Mouse (Mus musculus) layer of hippocampus, adult 8-10 months (tissue): ENCODE measurements around the gene Htr6. TPM values are rescaled to one million over a fixed set of nuclear protein-coding genes. Genes with fewer than 3 reads are reported as not detected.

Source experiments
- DNase-seq, 2 experiments: peaks; one replicate each; pipeline ENCODE4 v3.0.0; 2022; ENCODE audit warnings: low spot score in 2 of 2
- total RNA-seq, 4 experiments: library from RNA; stranded (reverse); gene quantifications; 2 replicates each; pipeline ENCODE4 v1.2.4; 2022

Htr6 gene
- total RNA-seq, 4 experiments from 2014 or later: 7.0 to 8.3 (median 8.0) TPM

DNA sequence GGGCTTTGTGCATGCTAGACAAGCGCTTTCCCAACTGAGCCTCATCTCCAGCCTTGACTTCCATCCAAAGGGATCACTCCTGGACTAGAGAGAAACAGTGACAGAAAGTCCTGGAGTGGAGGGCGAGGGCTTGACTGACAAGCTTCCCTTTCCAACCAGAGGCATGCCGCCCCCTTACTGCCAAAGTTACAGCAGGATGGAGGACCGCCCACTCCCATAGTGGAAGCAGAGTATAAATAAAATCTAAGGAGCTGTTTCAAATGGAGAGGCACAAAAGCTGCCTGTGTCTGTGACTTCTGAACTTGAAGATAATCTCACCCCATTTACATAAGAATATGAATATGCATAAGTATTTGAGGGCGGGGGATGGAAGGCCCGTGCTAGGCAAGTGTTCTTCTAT, 26.9 kb downstream of the Htr6 start:
- no peak for DNase-seq

DNA sequence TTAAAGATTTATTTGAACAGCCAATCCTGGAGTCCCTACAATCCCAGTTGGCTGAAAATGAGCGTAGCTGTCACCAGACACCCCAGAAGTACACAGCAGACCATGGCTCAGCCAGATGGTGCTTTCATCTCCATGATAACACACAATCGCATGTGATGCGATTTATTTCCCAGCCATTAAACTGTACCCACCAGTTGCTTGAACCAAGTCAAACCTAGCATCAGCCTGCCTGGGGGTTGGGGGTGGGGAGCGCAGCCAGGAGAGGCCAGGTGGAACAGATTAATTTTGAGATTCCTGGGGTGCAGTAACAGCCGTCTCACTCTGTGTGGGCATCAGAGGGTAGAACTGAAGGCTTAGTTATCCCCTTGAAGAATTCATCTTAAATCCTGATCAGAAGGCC, 29.0 kb downstream of the Htr6 start:
- DNase-seq: peak in 1 of 2 experiments; percentile 53

DNA sequence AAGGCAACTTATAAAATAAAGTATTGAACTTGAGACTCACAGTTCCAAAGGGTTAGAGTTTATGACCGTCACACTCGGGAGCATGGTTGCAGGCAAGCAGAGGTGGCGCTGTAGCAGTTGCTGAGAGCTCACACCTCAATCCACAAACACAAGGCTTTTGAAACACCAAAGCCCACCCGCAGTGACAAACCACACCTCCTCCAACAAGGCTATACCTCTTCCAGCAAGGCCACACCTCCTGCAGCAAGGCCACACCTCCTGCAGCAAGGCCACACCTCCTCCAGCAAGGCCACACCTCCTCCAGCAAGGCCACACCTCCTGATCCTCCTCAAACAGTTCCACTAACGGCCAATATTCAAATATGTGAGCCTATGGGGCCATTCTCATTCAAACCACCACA, 30.8 kb downstream of the Htr6 start:
- no peak for DNase-seq

DNA sequence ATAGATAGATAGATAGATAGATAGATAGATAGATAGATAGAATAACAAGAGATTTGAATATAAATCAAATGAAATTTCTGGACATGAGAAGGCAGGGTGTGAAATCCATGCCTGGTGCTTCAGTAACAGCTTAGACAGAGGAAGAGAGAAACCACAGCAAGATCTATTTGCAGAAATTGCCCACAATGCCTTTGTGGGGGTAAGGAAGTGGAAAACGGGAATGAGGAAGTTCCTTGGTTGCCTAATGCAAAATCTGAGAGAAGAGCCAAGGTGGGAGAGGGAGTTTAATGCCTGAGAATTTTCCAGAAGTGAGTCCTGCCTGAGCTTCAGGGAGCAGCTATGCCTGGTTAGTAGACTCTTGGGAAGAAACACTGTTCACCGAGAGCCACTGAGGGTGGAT, 31.8 kb downstream of the Htr6 start:
- no peak for DNase-seq

DNA sequence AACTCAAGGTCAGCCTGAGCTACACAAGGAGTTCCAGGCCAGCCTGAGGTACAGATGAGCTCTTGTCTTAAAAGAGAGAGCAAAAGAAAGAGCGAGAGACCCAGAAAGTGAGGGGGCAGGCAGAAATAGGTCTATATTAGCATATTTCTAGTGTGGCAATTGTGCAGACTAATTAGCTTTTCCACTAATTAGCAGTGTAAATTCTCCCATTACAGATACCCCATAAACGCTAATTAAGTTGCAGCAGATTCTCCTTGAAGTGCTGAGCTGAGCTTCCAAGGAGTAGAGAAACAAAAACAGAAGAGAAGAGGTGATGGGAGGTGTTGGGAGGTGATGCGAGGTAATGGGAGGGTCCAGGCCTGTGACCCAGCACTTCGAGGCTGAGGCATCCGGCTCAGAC, 32.8 kb downstream of the Htr6 start:
- no peak for DNase-seq

DNA sequence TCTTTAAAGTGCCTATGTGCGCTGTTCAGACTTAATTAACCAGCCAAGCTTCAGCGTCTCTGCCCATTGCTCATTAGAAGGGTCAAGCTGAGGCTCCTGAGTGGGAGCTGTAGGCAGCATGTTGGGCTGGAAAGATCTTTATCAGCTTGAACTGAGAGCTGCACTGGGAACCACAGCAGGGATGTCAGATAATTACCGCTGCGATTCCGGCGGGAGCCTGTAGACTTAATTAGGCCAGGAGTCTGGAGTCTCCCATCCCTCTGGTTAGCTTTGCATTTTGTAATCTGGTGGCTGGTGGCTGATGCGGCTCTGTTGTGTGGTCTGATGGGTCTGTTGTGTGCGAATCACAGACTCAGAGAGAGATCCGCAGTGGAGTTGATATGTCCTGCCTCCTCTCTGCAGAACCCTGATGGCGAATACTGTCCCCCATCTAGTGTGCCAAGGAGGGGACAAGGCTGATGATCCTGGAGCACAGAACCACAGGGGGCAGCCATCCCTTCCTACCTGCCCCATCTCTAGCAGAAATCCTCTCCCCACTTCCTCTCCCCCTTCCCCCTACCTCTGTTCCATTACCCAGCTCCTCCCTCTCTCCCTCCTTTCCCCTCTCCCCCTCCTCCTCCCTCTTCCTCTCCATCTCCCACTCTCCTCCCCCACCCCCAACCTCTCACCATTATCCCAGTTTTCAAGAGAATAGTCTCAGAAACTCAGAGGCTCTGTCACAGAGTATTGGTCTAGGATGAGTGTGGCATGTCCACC, 35.1 kb downstream of the Htr6 start:
- DNase-seq: no peak

DNA sequence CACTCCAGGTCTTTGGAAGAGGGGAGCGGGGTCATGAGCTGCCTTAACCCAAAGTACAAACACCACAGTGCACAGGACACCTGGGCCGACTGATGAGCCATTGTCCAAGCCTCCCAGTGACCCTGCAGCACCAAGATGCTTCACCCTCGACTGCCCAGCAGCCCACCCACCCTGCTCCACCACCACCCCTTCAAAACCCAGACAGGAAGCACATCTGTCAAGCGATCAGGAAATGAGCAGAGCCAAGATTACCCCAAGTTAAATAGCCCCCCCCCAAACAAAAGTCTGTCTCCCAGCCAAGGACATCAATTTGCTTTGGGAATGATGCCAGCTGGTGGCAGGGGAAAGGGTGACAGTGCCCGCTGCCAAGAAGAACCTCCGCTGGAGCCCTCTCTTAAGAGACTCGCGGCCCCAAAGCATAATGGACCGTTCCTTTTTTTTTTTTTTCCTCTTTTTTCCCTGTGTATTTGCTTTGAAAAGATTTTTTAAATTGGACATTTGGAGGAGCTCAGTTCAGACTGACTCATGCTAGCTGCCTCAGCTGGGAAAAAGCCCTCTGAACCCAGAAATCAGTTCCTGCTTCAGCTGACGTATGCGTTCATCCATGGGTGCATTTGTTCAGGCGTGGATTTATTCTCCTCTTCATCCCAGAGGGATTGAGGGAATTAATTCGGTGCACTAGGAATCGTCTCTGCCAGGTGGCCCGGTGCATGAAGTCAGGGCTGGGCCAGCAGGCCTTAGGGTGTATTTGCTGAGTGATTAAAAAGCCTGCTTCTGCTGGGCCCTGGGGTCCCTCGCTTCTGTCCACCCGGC, 37.4 kb downstream of the Htr6 start:
- no peak for DNase-seq

DNA sequence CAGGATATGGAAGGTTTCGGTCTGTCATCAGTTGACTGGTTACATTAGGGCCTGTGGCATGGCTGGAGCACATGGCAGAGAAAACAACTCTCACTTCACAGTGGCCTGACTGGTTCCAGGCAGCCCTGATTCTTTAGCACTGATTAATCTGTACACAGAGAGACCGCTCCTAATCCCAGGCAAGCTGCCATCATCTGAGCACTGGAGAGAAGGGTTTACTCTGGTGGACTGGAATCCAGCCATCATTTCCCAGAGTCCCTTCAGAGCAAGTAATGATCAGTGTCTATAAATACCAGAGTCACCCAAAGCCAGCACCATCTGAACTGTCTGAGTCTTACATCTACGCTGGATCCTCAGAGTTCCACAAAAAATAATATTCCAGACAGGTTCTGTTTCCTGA, 39.6 kb downstream of the Htr6 start:
- peak in 1 of 2 experiments; percentile 47 for DNase-seq

DNA sequence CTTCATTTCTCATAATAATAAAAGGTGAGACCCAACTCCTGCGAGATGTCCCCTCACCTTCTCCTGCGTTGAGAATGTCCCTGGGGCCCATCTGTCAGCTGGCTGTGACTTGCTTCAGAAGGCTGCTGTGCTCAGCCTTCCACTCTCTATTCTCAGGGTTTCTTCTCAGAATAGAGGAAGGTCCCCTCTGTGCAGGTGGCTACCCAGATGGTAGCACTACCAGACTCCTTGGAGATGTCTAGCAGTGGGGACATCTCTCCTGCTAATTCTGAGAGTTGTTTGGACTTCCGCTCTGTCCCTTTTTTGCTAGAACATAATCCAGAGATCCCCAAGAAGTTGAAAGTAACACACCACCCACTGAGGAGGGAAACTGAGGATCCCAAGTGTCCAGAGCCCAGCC, 40.4 kb downstream of the Htr6 start:
- no peak for DNase-seq

DNA sequence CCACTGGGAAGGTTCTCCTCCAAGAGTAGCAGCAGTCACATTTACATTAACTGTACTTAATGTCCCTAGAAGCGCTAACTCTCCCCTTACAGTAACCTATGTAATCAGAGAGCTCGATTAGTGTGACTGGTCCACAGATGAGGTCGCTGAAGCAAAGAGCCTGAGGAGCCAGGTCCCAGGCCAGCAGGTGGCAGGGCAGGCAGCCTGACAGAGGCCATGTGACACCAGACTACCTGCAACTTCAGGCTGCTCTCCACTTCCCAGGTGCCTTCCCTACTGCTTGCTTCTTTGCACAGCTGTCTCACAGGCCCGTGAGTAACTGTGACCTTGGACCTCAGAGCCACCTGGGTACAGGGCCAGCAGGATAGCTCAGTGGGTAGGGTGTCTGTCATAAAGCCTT, 40.8 kb downstream of the Htr6 start:
- DNase-seq: no peak

DNA sequence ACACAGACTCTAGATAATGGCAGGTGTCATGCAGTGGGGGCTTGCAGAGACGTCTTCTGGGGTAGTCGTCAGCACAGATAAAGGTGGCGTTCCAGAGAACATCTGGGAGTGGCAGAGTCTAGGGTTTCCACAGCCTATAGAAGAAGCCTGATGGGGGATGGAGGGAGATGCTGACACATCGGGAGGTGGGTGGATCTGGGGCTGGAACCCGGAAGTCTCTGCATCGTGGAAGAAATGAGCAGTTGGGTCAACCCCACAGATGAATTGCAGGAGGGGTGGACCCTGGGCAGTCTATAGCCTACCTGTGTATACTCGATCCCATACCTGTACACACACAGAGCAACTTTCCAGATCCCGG, 41.4 kb downstream of the Htr6 start:
- no peak for DNase-seq

DNA sequence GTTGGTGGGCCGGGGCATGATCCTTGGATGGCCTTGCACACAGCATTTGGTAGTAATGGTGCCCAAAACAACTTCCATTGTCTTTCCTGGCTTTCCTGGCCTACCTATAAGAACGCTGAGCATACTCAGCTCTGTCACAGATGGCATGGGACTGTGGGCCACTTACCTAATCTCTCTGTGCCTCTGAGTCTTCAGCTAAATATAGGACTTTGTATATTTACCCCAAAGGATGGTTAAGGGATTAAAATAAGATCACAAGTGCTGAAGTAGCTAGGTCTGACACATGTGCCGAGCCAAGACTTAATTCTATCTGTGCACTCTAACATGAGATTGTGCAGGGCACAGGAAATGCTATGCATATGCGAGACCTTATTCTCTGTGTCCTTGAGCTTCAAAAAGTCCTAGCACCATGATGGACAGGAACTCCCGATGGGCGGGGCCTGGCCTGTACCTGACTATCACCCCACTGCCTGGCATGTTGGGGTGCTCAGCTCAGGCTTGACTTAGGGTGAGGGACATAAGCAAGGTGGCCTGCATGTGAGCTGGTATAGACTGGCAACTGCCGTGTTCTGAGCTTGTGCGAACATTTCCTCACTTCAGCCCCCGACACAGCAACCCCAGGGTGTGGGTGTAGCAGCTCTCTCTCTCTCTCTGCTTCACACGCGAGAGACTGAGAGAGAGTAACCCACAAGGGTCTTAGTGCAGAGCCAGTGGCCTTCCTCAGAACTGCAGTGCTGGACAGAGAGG, 41.9 kb downstream of the Htr6 start:
- DNase-seq: no peak

DNA sequence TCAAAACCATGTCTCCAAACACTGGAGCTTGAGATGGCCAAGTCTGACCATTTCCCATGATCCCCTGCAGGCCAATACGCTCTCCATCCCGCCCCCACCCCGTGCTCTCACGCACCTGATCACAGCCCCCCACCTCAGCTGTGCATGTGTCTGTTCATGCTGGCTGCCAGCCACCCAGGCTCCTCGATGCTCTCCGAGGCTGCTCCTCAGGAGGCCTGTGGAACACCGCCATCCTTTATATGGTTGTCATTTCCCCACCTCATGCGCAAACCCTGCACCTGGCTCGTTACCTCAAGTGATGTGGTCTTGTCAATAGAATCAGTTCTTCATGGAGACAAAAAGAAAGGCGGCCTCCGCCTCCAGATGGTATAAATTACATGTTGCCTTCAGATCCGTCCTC, 42.8 kb downstream of the Htr6 start:
- no peak for DNase-seq

DNA sequence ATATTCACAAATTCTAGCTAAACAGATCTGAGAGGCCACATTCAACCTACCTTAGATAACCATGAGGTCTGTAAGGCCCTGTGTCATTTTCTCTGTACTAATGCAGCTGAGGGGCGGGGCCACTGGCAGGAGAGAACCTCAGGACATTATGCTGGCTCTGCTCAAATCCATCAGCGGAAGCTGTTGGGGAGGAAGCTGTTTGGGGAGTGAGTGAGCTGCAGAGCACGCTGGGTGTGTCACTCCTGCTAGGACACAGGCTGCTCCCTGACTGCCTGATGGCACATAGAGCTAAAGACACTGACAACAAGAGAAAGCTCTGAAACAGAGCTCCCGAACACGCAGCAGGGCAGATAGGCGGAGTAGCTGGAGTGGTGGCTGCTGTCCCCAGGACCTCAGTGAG, 44.7 kb downstream of the Htr6 start:
- DNase-seq: no peak

DNA sequence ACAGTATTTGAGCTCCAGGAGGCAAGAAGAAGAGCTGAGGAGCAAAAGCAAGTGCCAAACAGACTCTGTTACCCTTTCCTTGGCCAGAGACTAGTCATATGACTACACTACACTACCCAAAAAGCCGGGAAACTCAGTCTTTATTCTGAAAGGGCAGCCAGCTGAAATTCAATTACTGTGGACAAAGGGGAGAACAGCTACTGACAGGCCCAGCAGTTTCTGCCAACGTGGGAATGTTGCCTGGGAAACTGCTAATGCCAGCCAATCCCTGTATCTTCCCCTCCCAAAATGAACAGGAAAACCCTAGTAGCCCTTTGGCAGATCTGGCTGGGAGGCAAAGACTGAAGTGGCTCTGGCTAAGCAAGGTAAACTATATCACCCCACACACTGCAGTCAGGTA, 51.0 kb downstream of the Htr6 start:
- DNase-seq: peak; percentile 73 to 75

DNA sequence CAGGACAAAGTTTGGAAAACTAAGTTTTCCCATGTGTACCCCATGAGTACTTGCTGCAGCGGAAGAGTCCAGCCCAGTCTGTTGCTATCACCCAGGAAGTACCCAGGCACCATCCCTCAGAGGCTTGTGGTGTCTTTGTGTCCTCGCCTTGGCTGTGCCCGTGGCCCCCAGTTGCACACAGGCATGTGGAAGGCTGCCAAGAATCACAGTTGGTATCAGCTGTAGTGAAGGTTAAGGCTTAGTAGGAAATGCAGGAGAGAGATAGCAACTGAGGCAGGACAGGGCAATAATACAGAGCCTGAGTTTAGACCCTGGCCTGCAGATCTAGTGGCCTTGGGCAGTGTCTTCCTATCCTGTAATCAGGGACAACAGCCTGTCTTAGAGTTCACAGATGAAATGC, 55.0 kb downstream of the Htr6 start:
- DNase-seq: no peak

DNA sequence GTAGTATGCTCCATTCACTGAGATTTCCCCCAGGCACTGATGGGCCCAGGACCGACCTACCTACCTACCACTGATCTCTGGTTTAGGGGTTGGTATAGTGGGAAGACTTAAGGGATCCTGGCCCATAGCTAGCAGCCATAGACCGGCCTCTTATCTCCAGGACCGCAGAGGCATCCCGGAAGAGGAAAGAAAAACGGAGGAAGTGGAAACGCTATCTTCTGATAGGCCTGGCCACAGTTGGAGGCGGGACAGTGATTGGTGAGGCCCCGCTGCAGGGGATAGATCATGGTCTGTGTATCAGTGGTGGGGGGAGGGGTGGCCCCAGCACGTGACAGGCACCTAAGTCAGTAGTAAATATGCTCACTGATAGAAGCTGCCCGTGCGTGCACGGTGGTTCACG, 56.0 kb downstream of the Htr6 start:
- DNase-seq: no peak

DNA sequence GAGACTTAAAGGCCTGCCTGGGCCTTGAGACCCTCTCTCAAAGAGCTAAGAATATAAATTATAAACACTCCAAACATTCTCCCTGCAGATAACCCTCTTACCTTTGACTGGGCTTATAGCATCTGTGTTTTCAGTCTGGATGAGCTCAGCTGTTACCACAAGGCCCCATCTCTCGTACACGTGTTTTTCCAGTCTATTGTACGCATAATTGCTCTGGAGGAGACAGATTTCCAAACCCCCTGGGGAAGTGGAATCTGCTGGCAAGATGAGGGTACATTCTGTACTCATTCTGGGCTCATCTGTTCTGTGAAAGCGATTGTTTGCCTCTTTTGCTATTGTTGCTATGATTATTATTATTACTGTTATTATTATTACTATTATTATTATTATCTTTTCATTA, 56.4 kb downstream of the Htr6 start:
- no peak for DNase-seq

DNA sequence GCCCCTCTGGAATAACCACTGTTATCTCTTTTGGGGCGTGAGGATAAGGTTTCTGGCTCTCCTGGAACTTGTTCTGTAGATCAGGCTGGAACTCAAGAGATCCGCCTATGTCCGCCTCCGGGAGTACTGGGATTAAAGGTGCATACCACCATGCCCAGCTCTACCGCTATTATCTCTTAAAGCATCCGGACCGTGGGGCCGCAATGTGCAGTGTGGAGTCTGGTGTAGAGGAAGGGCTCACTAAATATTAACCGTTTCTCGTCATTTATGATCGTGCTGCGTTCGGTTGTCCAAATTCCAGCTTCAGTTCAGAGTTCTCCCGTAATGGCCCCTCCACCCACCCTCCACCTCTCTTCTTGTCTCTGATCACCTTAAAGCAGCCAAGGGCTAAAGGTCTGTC, 57.0 kb downstream of the Htr6 start:
- DNase-seq: no peak

DNA sequence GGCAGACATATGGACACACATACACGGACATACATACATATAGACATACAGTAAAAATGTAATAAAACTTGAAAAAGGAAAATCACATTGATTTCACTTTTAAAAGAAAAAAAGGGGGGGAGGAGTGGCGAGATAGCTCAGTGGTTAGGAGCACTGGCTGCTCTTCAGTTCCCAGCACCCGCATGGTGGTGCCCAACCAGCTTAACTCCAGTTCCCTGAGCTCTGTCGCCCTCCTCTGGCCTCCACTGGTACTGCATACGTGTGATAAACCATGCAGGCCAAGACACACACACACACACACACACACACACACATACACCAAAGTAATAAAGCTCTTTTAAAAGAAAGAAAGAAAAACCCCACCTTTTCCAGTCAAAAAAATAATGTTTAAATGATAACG, 60.6 kb downstream of the Htr6 start:
- DNase-seq: no peak

DNA sequence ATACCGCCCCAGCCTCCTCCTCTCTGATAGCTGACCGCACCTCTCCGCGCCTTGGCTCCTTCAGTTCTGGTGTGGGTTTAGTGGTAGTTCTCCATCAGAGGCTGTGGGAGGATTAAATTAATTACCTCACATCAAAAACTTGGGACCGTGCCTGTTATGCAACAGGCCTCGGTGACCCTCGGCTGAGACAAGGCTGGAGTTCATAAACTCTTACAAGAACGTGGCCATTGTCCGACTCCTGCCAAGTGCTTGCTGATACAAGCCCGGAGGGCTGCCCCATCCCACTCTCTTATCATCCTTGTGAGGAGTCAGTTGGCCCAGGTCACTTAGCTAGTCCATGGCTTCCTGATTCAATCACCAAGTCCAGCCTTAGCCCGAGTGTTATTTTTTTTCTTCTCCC, 62.1 kb downstream of the Htr6 start:
- no peak for DNase-seq

DNA sequence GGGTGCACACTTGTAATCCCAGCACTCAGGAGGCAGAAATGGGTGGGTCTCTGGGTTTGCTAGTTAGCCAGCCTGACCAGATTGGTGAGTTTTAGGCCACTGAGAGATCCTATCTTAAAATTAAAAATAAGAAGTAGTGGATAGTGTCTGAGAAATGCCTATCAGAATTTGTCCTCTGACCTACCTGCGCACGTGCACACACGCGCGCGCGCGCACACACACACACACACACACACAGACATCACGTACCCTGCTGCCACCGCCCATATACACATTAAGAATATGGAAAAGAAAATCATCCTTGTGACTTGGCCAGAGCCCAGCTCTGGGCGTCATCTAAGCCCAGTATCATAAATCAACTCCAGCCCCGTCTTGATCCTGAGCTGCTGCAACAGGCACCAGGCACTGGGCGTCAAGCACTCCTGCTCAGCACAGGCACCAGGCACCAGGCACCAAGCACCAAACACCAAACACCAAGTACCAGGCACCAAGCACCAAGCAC, 64.1 kb downstream of the Htr6 start:
- no peak for DNase-seq
